Mouse (Mus musculus): ENCODE data around the gene Ttc33. TPM values are rescaled to one million over a fixed set of nuclear protein-coding genes. Genes with fewer than 3 reads are reported as not detected.

Ttc33 gene
- total RNA-seq, 2 experiments from 2014 or later = 88.2 to 88.4 TPM

GRCm38 (mm10) chr15:5239901-5240300 is 54.6 kb downstream of the Ttc33 start:
- no peak for DNase-seq (ENCODE audit: low spot score in 2 of 2)

GRCm38 (mm10) chr15:5240360-5240759 is 55.0 kb downstream of the Ttc33 start:
- DNase-seq (ENCODE audit: low spot score in 2 of 2) = no peak

- DNase-seq (ENCODE audit: low spot score in 2 of 2) = peak in 1 of 2 experiments; percentile 9
Measured at GRCm38 (mm10) chr15:5241304-5242201, 56.2 kb downstream of the Ttc33 start.

- DNase-seq (ENCODE audit: low spot score in 2 of 2) = peak; percentile 45 to 48
Measured at GRCm38 (mm10) chr15:5242241-5243035, 57.1 kb downstream of the Ttc33 start.

- DNase-seq (ENCODE audit: low spot score in 2 of 2) = no peak
Measured at GRCm38 (mm10) chr15:5243036-5243958, 58.0 kb downstream of the Ttc33 start.

- peak; percentile 72 to 76 for DNase-seq (ENCODE audit: low spot score in 2 of 2)
Measured at GRCm38 (mm10) chr15:5243959-5244905, 58.9 kb downstream of the Ttc33 start, which contains the start of gene Ptger4. Gene Ptger4 (minus strand): TSS chr15:5244187.

- no peak for DNase-seq (ENCODE audit: low spot score in 2 of 2)
Measured at GRCm38 (mm10) chr15:5250182-5250581, 64.9 kb downstream of the Ttc33 start.

- DNase-seq (ENCODE audit: low spot score in 2 of 2) = no peak
Measured at GRCm38 (mm10) chr15:5260183-5260582, 74.9 kb downstream of the Ttc33 start.

GRCm38 (mm10) chr15:5261004-5261403 is 75.7 kb downstream of the Ttc33 start:
- no peak for DNase-seq (ENCODE audit: low spot score in 2 of 2)

- peak in 1 of 2 experiments; percentile 20 for DNase-seq (ENCODE audit: low spot score in 2 of 2)
Measured at GRCm38 (mm10) chr15:5262095-5262667, 76.9 kb downstream of the Ttc33 start.

- no peak for DNase-seq (ENCODE audit: low spot score in 2 of 2)
Measured at GRCm38 (mm10) chr15:5262874-5263504, 77.7 kb downstream of the Ttc33 start.

- no peak for DNase-seq (ENCODE audit: low spot score in 2 of 2)
Measured at GRCm38 (mm10) chr15:5266095-5266494, 80.8 kb downstream of the Ttc33 start.

Other genes starting within 250 kb of the Ttc33 start
- under 1 TPM; 0.35 to 0.74 TPM for gene C7, start 121.8 kb upstream of the Ttc33 start, total RNA-seq (2021)
- 1 to 10 TPM; 1.3 to 2.1 TPM for gene Card6, start 77.0 kb upstream of the Ttc33 start, total RNA-seq (2021)
- gene Rpl37, start 68.9 kb upstream of the Ttc33 start, total RNA-seq (2021) = 100 to 1,000 TPM; 308 to 322 TPM
- 10 to 100 TPM; 20.7 to 21.8 TPM for gene Prkaa1, start 41.7 kb upstream of the Ttc33 start, total RNA-seq (2021)
- under 1 TPM; 0.63 to 0.87 TPM for gene Ptger4, start 58.7 kb downstream of the Ttc33 start, total RNA-seq (2021)